Mouse (Mus musculus): ENCODE results near the gene Dennd6a.

DNA sequence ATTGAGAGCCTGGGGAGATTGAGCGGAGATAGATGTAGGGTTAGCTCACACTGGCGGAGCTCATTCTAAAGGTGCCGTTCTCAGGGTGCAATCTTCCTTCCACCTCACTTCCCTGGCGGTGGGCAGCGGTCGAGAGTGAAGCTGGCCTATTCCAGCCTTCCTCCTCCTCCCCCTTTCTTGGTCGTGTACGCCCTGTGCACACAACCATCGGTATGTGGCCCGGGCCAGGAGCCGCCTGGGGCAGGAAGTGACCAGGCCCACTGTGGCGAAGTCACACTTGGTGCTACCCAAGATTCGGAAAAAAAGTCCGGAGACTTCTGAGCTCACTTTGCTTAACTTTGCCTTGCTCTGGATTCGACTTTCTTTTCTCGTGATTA is 65.0 kb downstream of the Dennd6a start:
- TF ChIP-seq CTCF (IDR thresholded peaks at IDR 0.05; ENCODE audit: low read depth) = 0 out of 2 replicates have a peak, but pooled peaks have one; percentile 6
- TF ChIP-seq EP300 (IDR thresholded peaks at IDR 0.05; ENCODE audit: low read depth) = no peak
